Mouse (Mus musculus) lung, postnatal 0 days (tissue): ENCODE results near the gene Hhat.

Experiments
- CTCF ChIP-seq: IDR thresholded peaks from 2 replicates; pipeline ENCODE4 v1.5.1; 2016; ENCODE audit warnings: antibody characterized with exemption, mild to moderate bottlenecking
- EP300 ChIP-seq: IDR thresholded peaks from 2 replicates; pipeline ENCODE4 v1.6.1; 2016; ENCODE audit warnings: antibody characterized with exemption, mild to moderate bottlenecking, control low read depth

DNA sequence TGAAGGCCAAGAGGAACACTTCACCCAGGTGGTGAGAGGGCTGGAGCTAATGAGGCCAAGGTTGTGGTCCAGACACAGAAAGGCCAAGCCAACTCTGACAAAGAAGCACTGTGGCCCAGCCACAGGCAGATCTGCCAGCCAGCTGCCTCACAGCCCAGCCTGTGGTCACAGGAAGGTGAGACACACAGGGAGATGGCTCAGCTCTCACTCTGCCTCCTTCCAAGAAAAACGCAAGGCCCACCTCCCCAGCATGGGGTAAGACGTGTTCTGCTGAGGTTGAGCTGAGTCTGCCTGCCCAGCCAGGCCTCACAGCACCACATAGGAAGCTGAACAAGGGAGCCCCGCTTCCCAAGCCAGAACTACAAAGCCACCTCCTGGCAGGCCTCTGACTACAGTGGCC lies 34.5 kb downstream of the Hhat start:
- TF ChIP-seq CTCF (no peak), EP300 (no peak)
